Mouse (Mus musculus) right cerebral cortex, postnatal 14 days (tissue): Measurements from ENCODE around the gene Sema6b.
"Not testable (repeated sequence)": the region's sequence is repeated elsewhere in the genome, so short reads cannot be mapped to it uniquely, and the experiment has no call there.

Experiments used
- DNase-seq: peaks from one replicate; pipeline ENCODE4 v3.0.0; 2022

Sema6b gene

DNA sequence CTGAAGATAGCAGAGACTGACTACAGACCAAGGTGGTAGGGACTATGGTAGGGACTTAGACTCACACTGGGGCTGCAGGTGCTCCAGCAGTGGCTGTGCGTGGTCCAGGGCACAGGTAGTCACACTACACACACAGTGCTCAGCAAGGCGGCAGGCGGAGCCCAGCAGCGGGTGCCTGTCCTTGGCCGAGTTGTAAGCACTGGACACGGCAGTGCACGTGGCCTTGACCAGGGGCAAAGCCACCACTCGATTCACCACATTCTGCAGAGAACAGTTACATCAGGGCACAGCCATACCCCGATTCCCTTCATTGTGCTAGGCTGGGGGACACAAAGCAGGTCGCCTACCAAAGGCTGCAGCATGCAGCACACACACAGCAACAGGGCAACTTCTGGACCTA is 23.9 kb downstream of the Sema6b start:
- DNase-seq = no peak

DNA sequence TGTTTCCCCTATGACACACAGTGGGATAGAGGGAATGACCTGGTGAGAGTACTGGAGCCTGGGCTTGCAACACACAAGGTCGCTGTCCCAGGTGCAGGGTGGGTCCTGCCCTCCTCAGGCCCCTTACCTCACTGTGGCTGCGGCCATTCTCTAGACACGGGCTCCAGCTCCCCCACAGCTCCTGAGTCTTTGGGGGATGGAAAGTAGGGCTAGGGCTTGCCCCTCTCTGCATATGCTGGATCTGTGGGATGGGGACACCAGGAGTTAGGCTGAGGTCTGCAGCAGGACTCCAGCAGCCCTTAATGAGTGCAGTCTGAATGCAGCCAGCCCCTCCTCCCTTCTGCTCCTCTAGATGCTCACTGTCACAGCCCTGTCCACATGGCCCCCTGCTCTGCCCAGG is 27.4 kb downstream of the Sema6b start:
- DNase-seq = no peak

DNA sequence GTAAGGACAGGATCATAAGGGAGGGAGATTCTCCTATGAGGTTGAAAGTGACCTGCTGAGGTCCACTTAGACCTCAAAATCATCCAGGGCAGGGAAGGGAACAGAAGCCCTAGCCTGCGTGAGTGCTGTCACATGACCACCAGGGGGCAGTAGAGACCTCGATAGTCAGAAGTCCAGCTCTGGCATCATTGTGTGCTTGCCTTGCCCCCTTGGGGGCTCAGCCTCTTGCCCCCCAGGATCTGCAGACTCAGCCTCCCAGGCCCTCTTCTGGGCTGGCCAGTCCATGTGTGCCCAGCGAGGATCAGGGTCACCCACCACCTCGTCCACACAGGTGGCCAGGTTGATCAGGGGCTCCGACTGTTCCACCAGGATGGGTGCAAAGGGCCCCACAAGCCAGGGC is 28.3 kb downstream of the Sema6b start:
- DNase-seq = peak; percentile 67

DNA sequence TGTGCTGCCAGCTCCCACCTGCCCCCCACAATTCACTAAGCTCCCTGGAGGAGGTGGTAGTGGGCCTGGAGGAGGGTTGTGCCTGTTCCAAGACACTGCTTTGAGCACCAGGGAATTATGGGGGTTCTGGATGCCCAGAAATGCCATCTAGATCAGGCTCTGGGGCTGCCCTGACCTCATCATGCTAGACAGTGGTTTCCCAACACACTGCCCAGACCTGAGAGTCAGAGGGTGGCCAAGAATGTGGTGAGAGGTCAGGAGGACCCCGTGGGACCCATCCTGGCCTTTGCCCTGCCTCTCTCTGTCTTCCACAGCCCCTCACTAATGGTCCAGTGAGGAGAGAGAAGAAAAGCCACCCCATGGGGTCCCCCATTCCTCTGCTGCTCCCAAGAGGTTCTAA is 29.1 kb downstream of the Sema6b start:
- DNase-seq = no peak

DNA sequence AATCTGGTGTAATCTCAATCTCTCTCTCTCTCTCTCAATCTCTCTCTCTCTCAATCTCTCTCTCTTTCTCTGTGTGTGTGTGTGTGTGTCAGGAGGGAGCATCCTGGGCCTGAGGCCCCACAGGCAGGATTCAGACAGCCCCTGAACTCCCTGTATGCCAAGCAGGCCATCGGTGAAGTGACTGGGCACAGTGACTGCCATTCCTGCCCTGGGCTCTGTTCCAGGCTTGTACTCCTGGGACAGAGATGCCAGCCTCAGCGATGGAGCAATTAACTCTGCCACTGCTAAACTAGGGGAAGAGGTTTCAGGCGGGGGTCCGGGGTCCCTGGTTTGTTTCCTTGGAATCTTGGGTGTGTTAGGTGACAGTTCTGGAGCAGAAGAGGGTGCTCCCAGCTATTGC is 29.6 kb downstream of the Sema6b start:
- DNase-seq = no peak

DNA sequence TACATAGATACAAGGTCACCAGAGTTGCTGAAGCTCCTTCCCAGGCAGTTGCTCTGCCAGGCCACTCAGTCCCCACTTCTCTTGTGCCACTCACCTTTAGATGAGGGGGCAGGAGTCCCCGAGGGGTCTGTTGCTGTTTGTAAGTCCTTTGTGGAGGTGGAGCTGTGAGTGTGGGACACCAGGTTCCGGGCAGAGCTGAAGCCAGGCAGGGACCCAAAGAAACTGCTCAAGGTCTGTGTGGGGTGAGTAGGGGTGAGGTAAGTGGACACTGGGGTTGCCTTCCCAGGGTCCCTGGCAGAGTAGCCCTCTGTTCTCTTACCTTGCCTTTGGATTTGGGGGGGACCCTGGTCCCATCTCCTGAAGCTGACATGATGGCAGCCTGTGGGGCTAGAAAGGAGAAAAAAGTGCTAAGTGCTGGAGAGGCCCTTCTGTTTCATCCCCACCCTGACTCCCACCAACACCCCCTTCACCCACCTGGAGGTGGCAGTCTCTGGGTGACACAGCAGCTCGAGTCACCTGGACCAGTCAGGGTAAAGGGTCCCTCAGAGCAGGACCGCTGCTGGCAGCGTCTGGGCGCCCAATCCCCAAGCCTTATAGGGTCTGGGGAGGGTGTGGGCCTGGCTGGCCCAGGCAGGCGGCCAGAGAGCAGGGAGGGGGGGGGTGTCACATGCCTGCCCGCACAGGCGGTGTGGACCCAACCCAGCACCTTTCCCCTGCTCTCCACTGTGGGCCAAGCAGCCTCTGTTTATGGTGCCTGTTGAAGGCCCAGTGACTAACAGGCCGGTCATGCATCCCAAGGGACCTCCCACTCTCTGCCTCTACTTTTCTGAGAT is 30.7 kb downstream of the Sema6b start, which contains the start of gene Plin4:
Gene Plin4, minus strand, starts transcription at position 585 of the 833 bp plus-strand sequence.
- no peak for DNase-seq

DNA sequence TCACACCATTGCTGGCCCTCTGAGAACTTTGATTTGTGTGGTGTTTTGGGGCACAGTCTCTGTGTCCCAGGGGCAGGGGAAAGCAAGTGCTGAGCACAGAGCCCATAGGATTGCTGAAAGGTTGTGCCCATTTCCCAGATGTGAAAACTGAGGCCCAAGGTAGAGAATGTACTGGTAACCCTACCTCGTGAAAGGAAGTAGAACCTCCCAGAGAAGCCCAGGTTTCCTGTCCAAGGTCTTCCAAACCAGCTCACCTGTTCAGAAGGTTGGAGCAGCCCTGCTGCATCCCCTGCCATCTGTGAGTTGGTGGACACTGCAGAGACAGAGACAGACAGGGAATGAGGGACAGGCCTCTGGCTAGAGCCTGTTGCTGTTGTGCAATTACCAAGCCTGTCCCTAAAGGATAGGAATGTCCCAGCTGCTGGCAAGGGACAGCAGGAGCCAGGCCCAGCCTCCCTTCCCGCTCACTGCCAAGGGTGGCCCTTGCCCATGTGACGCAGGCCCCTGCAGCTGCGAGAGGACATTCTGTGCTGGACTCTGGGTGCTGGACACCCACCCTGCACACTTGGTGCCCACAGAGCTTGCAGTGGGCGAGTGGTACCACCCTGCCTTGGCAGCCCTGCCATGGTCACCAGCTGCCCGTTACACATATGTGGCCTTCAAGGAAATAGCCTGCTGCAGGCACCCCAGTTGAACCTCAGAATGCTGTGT is 31.7 kb downstream of the Sema6b start:
- DNase-seq = no peak

DNA sequence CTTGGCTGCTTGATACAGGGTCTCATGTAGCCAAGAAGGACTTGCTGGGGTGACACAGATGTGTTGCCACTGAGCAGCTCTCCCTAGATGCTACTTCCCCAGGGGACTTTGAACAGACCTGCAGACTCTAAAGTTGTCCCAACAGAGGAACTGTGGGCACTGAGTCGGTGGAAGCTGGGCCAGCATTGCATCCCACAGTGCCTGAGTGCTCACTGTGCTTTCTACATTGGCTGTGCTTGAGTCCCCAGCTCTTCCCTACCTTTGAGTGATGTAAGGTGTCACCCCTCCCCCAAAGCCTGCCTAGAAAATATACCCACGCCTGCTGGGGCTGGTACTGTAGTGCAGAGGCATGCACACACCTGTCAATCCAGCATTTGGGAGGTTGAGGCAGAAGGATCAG is 32.4 kb downstream of the Sema6b start:
- no peak for DNase-seq

DNA sequence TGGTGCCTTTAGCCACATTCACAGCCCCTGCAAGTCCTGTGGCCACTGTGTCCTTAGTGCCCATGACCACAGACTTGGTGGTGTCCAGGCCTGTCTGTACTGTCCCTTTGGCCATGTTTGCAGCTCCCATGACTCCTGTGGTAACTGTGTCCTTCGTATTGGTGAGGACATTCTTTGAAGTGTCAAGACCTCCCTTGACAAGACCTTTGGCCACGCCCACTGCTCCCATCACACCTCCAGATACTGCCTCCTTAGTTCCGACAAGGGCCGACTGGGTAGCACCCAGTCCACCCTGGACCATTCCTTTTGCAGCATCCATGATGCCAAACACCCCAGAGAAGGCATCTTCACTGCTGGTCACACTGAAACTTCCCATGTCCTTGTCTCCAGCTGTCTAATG is 33.2 kb downstream of the Sema6b start:
- no peak for DNase-seq

DNA sequence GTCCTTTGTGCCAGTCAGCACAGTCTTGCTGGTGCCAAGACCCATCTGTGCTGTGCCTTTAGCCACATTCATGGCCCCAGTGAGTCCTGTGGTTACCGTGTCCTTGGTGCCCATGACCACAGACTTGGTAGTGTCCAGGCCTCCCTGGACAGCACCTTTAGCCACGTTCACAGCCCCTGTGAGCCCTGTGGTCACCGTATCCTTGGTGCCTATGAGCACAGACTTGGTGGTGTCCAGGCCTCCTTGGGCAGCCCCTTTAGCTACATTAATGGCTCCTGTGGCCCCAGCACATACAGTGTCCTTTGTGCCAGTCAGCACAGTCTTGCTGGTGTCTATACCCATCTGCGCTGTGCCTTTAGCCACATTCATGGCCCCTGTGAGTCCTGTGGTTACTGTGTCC is 33.7 kb downstream of the Sema6b start:
- not testable (repeated sequence) for DNase-seq

DNA sequence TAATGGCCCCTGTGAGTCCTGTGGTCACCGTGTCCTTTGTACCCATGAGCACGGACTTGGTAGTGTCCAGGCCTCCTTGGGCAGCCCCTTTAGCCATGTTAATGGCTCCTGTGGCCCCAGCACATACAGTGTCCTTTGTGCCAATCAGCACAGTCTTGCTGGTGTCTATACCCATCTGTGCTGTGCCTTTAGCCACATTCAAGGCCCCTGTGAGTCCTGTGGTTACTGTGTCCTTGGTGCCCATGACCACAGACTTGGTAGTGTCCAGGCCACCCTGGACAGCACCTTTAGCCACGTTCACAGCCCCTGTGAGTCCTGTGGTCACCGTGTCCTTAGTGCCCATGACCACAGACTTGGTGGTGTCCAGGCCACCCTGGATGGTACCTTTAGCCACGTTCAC is 35.3 kb downstream of the Sema6b start:
- not testable (repeated sequence) for DNase-seq

DNA sequence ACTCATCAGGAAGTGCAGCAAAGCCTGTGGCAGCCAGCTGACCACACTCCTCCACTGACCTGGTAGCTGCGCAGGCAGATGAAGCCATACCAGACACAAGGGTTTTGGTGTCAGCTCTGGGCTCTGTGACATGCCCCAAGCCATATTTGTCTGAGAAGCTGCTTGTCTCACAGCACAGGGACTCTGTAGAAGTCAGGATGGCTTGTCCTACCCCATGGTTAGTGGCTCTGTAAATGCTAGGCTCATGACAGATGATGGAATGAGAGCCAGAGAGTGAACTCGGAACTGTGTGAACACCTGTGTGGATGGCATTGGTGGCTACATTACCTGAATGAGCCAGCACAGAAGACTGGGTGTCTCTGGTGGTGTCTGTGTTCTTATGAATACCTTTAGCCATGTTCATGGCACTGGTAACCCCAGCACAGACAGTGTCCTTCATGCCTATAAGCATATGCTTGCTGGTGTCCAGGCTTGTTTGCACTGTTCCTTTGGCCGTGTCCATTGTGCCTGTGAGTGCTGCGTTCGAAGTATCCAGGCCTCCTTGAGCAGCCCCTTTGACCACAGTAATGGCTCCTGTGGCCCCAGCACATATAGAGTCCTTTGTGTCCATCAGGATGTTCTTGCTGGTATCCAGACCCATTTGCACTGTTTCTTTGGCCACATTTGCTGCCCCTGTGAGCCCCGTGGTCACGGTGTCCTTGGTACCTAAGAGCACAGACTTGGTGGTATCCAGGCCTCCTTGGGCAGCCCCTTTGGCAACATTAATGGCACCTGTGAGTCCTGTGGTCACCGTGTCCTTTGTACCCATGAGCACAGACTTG is 36.5 kb downstream of the Sema6b start:
- no peak for DNase-seq

DNA sequence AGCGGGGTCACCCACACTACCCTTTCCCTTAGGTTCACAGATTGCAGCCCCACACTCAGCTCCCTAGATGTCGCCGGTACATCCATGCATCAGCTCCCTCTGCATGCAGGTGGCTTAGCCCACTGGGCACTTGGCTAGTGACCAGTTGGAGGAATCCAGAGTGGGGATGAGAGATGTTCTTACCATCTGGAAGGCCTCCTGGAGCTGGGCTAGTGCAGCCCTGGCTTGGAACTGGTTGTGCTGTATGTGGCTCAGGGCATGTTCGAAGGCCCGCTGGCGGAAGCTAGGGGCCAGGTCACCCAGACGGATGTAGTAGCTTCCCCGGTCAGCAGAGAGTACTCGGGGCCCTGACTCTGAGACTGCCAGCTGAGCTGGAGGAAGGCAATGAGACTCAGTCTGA is 37.2 kb downstream of the Sema6b start:
- no peak for DNase-seq

DNA sequence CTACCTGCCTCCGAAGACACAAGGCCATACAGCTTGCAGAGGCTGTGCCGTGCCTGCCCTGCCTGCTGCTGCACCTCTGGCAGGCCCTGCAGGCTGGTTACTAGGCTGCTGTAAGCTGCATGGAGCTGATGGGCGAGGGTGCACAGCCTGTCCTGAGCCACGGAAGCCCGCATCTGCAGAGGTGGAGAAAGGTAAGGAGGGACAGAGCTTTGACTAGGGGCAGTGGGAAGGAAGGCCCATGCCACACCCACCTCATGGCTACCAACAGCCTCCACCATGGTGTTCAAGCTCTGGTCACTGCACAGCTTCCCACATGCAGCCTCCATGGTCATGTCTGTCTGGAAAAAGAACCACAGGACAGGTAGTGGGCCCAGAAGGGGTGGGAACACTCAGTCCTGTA is 38.0 kb downstream of the Sema6b start:
- no peak for DNase-seq

DNA sequence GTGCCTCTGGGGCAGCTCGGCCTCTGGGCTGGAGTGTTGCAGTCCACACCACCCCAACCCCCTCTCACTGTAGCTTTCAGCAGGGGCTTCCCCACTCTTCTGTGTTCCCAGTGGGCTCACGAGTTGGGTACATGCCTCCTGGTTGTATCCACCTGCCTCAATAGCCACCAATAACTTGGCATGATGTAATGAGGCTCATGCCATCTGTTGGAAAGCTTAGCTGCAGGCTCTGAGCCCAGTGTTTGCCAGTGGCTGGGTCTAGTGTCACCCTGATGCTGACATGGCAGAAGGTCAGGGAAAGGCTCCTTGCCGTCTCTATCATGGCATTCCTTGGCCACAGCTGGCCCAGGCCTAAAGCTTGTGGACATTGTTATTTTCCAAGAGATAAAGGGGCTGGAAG is 39.3 kb downstream of the Sema6b start:
- DNase-seq = no peak

DNA sequence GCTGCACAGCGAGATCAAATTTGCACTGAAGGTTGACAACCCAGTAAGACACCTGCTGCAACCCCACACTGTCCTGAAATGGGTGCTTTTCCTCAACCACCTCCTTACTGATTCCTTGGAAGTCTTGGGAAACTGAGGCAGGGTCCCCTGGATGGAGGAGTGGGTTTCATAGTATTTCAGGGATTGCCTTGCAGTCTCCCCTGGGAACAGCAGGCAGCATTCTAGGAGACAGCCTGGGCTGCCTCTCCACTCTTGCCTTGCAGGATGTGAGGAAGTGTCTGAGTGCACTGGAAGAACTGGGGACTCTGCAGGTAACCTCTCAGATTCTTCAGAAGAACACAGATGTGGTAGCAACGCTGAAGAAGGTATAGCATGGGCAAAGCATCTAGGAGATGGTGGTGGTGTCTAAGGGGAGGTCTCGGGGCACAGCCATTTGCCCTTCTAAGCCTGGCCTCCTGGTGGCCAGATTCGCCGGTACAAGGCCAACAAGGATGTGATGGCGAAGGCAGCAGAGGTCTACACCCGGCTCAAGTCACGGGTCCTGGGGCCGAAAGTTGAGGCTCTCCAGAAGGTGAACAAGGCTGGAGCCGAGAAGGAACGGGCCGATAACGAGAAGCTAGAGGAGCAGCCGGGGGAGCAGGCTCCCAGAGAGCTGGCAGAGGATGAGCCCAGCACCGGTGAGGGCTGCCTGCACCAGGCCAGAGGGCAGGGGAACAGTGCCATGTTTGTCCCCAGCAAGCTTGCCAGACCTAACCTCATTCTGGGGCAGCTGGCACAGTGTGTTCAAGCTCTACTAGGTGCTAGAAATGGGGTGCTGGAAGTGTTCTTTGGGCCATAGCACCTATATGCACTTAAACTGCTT is 41.2 kb downstream of the Sema6b start:
- no peak for DNase-seq

DNA sequence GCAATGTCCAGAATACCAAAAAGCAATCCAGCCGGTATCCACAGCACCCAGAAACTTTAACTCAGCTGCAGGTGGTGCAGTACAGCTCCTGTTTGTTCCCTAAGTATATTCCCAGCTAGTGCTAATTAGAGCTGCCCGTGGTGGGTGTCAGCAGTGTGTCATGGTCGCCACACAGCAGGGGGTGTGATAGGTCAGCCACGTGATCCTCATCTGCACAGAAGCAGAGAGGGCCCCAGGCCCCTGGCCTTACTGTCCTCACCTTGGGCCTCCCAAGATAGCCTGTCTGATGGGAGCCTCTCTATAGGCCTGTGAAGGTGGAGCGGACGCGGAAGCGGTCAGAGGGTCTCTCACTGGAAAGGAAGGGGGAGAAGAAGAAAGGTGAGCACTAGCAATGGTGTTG is 42.0 kb downstream of the Sema6b start:
- DNase-seq = no peak

DNA sequence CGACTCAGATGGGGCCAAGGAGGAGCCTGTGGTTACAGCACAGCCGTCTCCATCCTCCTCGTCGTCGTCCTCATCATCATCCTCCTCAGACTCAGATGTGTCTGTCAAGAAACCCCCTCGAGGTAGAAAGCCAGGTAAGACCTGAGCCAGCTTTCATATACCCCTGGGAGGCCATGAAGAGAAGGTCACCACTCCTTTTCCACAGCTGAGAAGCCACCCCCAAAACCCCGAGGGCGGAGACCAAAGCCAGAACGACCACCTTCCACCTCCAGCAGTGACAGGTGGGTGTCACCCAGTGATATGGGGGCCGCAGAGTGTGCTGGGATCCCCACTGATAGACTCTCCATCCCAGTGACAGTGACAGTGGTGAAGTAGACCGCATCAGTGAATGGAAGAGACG is 43.3 kb downstream of the Sema6b start:
- DNase-seq = no peak

DNA sequence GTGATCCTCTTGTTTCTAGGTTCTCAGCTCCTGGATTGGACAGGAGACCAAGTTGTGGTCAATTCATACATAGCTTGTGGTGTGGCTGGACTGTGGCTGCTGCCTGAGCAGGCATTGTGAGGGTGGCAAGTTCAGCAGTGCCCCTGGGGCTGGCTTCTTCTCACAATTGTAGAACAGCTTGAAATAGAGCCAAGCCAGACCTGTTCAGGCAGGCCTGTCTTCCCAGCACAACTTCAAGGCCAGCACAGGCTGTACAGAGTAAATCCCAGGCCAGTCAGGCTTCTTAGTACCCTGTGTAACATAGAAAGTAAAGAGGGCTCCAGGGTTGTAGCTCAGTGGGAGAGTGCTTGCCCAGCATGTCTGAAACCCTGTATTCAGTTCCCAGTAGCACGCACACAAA is 47.3 kb downstream of the Sema6b start:
- DNase-seq = no peak

DNA sequence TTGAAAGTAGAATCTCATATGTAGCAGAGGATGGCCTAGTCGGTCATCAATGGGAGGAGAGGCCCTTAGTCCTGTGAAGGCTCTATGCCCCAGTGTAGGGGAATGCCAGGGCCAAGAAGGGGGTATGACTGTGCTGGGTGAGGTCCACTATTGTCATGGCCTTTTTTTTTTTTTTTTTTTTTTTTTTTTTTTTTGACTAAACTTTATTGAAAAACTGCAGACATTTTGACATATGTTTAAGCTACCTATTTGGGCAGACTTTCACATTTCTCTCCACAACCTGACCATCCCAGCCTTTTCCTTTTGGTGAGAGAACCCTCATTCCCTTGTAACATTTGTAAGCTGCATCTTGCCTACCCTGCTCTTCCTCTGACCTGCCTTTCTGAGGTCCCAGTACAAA is 47.8 kb downstream of the Sema6b start:
- DNase-seq = no peak

DNA sequence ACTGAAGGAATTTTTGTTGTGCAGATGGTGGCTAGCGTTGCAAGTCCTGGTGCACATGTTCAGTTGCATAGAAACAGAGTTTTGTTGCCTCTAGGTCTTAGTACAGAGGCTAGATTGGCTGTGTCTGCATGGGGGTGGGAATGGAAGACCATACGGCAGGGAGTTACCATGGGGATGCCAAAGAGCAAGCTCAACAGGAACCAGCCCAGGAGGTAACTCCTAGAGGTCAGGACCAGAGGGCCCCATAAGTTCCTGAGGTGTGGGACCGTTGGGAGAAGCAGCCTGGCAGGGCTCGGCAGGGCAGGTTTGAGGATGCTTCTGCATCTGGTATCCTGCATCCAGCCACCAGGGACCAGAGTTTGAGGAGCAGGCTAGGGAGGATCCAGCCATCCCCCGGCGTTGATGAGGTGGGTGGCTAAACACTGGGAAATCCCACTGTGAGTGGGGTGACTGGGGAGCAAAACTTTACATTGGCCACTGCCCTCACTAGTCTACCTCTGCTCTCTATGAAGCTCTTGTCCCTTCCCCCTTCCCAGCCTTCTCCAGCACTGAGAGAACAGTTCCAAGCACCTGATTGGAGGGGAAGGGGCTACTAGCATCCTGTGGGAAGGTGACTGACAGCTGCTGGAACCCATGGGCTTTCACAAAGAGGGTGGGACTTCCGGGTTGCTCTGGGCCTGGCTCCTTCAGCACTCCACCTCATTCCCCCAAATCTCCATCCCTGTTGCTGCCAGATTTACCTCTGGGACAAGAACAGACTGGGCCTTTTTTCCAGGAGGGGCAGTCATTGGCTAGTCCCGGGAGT is 59.2 kb downstream of the Sema6b start:
- peak; percentile 59 for DNase-seq

DNA sequence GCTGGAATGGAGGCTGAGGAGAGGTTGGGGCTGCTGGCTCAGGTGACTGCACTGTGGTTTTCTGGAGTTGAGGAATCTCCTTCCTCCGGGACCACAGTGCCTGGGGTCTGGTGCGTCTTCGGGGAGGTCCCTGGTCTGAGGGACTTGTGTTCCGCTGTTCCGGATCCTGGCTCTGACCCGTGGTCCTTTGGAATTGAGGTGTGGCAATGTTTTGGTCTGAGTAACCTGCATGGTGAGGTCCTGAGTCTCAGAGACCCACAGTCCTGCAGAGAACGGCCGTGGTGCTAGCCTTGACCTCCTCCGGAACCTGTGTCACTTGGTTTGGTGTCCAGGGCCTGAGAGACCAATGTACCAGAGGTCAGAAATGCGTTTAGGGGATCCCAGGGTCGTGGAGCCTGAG is 60.2 kb downstream of the Sema6b start:
- no peak for DNase-seq
